Mouse (Mus musculus) E14TG2a.4 (cell line): ENCODE measurements around the gene Kcnh6.

ENCODE experiments used
- CTCF ChIP-seq: conservative IDR thresholded peaks from 2 replicates; pipeline ENCODE4 v1.5.1; 2014; ENCODE audit warnings: low read length
- NANOG ChIP-seq: IDR thresholded peaks from 2 replicates; pipeline ENCODE4 v1.6.1; 2014; ENCODE audit warnings: borderline replicate concordance, low read length, mixed read lengths
- POU5F1 ChIP-seq: IDR thresholded peaks from 2 replicates; pipeline ENCODE4 v1.6.1; 2014; ENCODE audit warnings: low read length, borderline replicate concordance

DNA sequence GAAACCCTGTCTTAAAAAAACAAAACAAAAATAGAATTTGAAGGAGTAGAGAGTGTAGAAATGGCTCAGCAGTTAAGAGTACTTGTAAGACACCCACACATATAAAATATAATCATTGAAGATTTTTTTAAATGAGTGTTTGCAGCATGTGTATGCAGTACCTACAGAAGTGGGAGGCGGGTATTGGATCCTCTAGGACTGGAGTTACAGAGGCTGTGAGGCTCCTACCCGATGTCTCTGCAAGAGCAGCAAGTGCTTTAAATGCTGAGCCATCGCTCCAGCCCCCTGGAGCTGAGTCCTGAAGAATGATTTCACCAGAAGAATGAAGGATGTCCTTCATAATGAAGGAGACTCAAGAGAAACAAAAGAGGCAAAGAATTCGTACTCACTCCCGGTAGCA lies 55.8 kb downstream of the Kcnh6 start:
- TF ChIP-seq CTCF, result no peak
- TF ChIP-seq POU5F1, result no peak
- no peak for TF ChIP-seq NANOG
